Mouse (Mus musculus) small intestine, adult 2 months (tissue): ENCODE results near the gene Ess2.

ENCODE experiments used
- CTCF ChIP-seq: fragments of 200-500 bp; IDR thresholded peaks from 2 replicates; pipeline ENCODE4 v1.5.1; 2012; ENCODE audit warnings: low read depth, mild to moderate bottlenecking, control low read depth, inconsistent platforms, low read length, moderate library complexity, mixed read lengths; ENCODE audit not compliant: insufficient replicate concordance, insufficient read length; ENCODE audit errors: extremely low read depth
- POLR2A ChIP-seq: fragments of 200-500 bp; IDR thresholded peaks from 2 replicates; pipeline ENCODE4 v1.6.1; 2012; ENCODE audit warnings: low read depth, mild to moderate bottlenecking, control low read depth, inconsistent platforms, low read length, moderate library complexity

DNA sequence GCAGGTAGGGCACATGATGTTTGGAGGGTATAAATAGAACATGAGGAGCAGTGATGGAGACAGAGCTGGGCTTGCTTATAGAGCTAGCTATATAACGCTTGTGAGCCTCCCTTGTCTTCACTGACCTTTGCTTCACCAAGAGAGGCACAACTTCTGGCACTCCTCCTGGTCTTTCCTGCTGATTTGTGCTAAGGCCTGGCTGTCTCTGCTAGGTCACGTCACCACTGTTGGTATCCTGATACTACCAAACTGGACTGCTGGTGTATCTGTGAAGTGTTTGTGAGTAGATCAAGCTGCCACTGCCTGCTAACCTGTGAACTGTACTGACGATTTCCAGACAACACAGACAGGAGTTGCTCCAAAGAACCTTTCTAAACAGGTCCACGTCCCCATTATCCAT is 36.0 kb downstream of the Ess2 start:
- TF ChIP-seq CTCF: no peak
- no peak for TF ChIP-seq POLR2A
